Mouse (Mus musculus) testis, adult 2 months (tissue): ENCODE measurements at regions not wholly inside any gene's neighbourhood (a gene's known extent, or its start where the extent isn't known, plus 50 kb on each side); places are given as distances from the start of the nearest gene placed in this dataset.

ENCODE experiments used
- H3K27ac ChIP-seq: fragments of 200-500 bp; 2 replicates; pipeline ENCODE4 v1.5.1; 2012; ENCODE audit warnings: low read depth, low read length; ENCODE audit not compliant: control insufficient read depth, insufficient read depth
- H3K27me3 ChIP-seq: fragments of 200-500 bp; 2 replicates; pipeline ENCODE4 v1.6.1; 2012; ENCODE audit warnings: mild to moderate bottlenecking, low read length, moderate library complexity; ENCODE audit not compliant: control insufficient read depth, insufficient read depth
- H3K36me3 ChIP-seq: fragments of 200-500 bp; 2 replicates; pipeline ENCODE4 v1.6.1; 2012; ENCODE audit warnings: mild to moderate bottlenecking, low read length; ENCODE audit not compliant: control insufficient read depth, insufficient read depth
- H3K4me1 ChIP-seq: fragments of 200-500 bp; 2 replicates; pipeline ENCODE4 v1.6.1; 2012; ENCODE audit warnings: low read length; ENCODE audit not compliant: control insufficient read depth, insufficient read depth
- H3K4me3 ChIP-seq: fragments of 200-500 bp; 2 replicates; pipeline ENCODE4 v1.5.1; 2012; ENCODE audit warnings: low read depth, mild to moderate bottlenecking, low read length, moderate library complexity, mixed read lengths; ENCODE audit not compliant: control insufficient read depth
- CTCF ChIP-seq: fragments of 200-500 bp; IDR thresholded peaks from 2 replicates; pipeline ENCODE4 v1.5.1; 2012; ENCODE audit warnings: low read depth, mild to moderate bottlenecking, inconsistent platforms, low read length, moderate library complexity; ENCODE audit not compliant: control insufficient read depth, insufficient read depth, insufficient replicate concordance
- POLR2A ChIP-seq: fragments of 200-500 bp; IDR thresholded peaks from 2 replicates; pipeline ENCODE4 v1.6.1; 2012; ENCODE audit warnings: low read depth, mild to moderate bottlenecking, inconsistent platforms, low read length, moderate library complexity; ENCODE audit not compliant: control insufficient read depth

GRCm38 (mm10) chr8:25407862-25408261 lies 583.7 kb upstream of the Adam5 start:
- Histone ChIP-seq H3K36me3 (no peaks in the 10 kb centered on the region), H3K27ac (no peak overlapping the region), H3K4me3 (no peak overlapping the region), H3K27me3 (no peaks in the 10 kb centered on the region), H3K4me1 (peaks cover 2% of the 10 kb centered on the region; the same call in 1 of the 2 replicates)
- TF ChIP-seq POLR2A (no peak), CTCF (no peak)

GRCm38 (mm10) chr8:25392766-25393166 lies 568.6 kb upstream of the Adam5 start:
- no peak for TF ChIP-seq POLR2A
- no peak for TF ChIP-seq CTCF
- Histone ChIP-seq H3K27me3 (no peaks in the 10 kb centered on the region), H3K27ac (no peak overlapping the region), H3K4me1 (peaks cover 9% of the 10 kb centered on the region; the same call in 1 of the 2 replicates), H3K4me3 (no peak overlapping the region), H3K36me3 (no peaks in the 10 kb centered on the region)

DNA sequence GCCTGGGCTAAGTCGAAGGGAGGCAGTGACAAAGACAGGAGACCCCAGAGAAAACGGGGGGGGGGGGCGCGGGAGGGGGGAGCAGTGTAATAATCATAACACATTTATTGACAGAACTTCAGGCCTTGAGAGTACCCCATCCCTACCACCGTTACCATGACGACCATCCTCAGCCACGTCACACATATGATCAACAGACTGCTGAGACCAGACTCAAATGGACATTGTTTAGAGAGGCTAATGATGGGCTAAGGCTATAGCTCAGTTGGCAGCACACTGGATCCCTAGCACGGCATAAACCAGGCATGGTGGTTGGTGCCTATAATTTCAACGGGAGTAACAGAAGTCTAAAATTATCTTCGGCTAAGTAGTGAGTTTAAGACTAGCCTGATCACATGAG lies 565.8 kb upstream of the Adam5 start:
- Histone ChIP-seq H3K27me3 (no peaks in the 10 kb centered on the region), H3K27ac (no peak overlapping the region), H3K36me3 (no peaks in the 10 kb centered on the region), H3K4me1 (peaks cover 9% of the 10 kb centered on the region; the same call in 1 of the 2 replicates), H3K4me3 (no peak overlapping the region)
- TF ChIP-seq CTCF, result no peak
- TF ChIP-seq POLR2A, result no peak

DNA sequence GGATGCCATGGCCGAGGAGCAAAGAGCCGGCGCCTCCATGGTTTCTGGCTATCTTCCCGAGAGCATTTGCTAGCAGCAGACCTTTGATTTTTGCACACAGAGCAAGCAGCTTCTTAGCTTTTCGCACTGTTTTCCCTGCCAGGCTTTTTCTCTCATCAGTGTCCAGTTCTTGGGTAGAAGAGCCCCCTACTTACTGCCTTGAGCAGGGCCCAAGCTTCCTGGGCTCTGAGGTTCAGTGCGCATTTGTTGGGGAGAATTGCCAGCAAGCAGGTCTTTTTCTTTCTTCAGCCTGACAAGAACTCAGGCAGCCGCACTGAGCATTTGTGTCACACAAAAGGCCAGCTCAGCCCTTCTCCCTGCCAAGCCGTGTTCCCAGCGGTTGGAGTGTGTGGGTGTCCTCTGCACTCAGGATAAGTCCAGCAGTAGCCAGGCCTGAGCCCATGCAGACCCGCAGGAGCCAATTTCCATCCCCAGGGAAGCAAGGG lies 565.2 kb upstream of the Adam5 start:
- H3K27me3 ChIP-seq, result no peaks in the 10 kb centered on the region
- H3K4me1 ChIP-seq, result peaks cover 9% of the 10 kb centered on the region; the same call in 1 of the 2 replicates
- H3K27ac ChIP-seq, result no peak overlapping the region
- H3K4me3 ChIP-seq, result no peak overlapping the region
- TF ChIP-seq POLR2A, result no peak
- TF ChIP-seq CTCF, result no peak
- no peaks in the 10 kb centered on the region for H3K36me3 ChIP-seq

DNA sequence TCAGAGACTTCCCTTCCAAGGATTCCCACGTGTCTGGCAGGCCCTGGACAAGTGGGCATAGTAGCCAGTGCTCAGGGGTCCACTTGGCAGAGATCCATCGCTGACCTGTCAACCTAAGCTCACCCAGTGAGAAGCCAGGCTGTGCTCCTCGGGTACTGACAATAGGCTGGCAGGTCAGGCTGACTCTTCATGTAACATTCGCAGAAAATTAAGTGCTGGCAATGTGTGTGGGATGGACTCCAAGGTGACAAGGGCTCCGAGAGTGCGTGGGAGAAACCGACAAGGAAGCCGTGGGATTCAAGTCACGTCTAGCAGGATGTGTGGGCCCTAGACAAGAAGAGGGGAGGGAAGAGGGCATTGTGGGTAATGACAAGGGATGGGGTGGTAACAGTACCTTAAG lies 564.6 kb upstream of the Adam5 start:
- no peak overlapping the region for H3K4me3 ChIP-seq
- no peaks in the 10 kb centered on the region for H3K27me3 ChIP-seq
- no peaks in the 10 kb centered on the region for H3K36me3 ChIP-seq
- H3K27ac ChIP-seq, result no peak overlapping the region
- H3K4me1 ChIP-seq, result peaks cover 9% of the 10 kb centered on the region; the same call in 1 of the 2 replicates
- TF ChIP-seq POLR2A, result no peak; the same call in 1 of the 2 replicates

DNA sequence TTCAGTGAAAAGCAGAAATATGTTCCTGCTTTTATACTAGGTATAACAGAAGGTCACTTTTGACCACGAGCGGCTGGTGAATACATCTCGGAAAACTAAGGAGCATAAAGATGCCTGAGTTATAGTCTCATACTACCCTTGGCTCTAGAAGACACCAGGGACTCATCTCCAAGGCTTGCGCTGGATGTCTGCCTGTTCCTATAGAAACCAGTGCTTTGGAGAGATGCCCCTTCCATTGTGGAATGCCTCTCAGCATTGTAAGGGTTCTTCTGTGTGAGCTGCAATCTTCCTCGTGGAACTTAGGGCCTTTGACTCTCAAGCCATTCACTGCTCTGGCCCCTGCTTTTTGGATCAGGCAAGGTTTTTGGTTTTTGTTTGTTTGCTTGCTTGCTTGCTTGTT lies 561.0 kb upstream of the Adam5 start:
- H3K27ac ChIP-seq, result no peak overlapping the region

GRCm38 (mm10) chr8:25384591-25384990 lies 560.4 kb upstream of the Adam5 start:
- Histone ChIP-seq H3K27me3 (no peaks in the 10 kb centered on the region), H3K27ac (no peak overlapping the region), H3K4me1 (peaks cover 9% of the 10 kb centered on the region; the same call in 1 of the 2 replicates), H3K4me3 (no peak overlapping the region), H3K36me3 (no peaks in the 10 kb centered on the region)
- TF ChIP-seq POLR2A, result no peak

More for the DNA sequence above, 561.0 kb upstream of the Adam5 start:
- H3K4me1 ChIP-seq, result peaks cover 9% of the 10 kb centered on the region; the same call in 1 of the 2 replicates
- H3K36me3 ChIP-seq, result no peaks in the 10 kb centered on the region
- no peaks in the 10 kb centered on the region for H3K27me3 ChIP-seq
- no peak for TF ChIP-seq CTCF
- TF ChIP-seq POLR2A, result no peak
- H3K4me3 ChIP-seq, result no peak overlapping the region

DNA sequence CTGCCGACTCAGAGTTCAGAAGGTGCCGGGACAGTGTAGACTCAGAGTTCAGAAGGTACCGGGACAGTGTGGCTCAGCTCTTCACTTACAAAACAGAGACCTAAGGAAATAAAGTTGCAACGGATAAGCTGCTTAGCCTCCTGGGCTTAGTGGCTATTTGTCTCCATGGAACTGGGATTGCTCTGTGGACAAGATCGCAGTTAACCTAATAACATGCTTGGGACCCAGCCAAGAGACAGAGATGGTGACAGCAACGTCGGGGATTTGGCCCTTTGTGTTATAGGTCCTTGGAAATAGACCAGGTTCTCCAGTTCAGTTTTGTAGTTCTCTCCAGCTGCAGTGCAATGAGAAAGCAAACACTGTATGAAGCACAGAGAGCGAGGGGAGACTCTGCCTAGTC lies 549.1 kb upstream of the Adam5 start:
- no peak for TF ChIP-seq POLR2A
- no peak for TF ChIP-seq CTCF
- Histone ChIP-seq H3K4me3 (no peak overlapping the region), H3K27ac (no peak overlapping the region), H3K4me1 (peaks cover 5% of the 10 kb centered on the region), H3K36me3 (no peaks in the 10 kb centered on the region), H3K27me3 (no peaks in the 10 kb centered on the region)
